Mouse (Mus musculus) myocyte (in vitro differentiated cells): ENCODE measurements around the gene Prdm8. TPM values are rescaled to one million over a fixed set of nuclear protein-coding genes. Genes with fewer than 3 reads are reported as not detected.

Experiments
- H3K27me3 ChIP-seq: one replicate; pipeline ENCODE4 v1.6.1; 2011; ENCODE audit not compliant: control insufficient read depth, insufficient read depth, insufficient read length
- H3K36me3 ChIP-seq: one replicate; pipeline ENCODE4 v1.6.1; 2011; ENCODE audit not compliant: control insufficient read depth, insufficient read depth
- H3K4me2 ChIP-seq: one replicate; pipeline ENCODE4 v1.6.1; 2011; ENCODE audit warnings: low read depth, control low read depth
- H3K4me3 ChIP-seq: one replicate; pipeline ENCODE4 v1.5.1; 2011; ENCODE audit warnings: mild to moderate bottlenecking, control low read depth, moderate library complexity
- H3K79me2 ChIP-seq: one replicate; pipeline ENCODE4 v1.6.1; 2011; ENCODE audit not compliant: control insufficient read depth, insufficient read depth
- H3ac ChIP-seq: one replicate; pipeline ENCODE4 v1.6.1; 2011; ENCODE audit not compliant: control insufficient read depth, insufficient read length
- CEBPB ChIP-seq: IDR thresholded peaks from 2 replicates; pipeline ENCODE4 v1.6.1; 2011; ENCODE audit warnings: mild to moderate bottlenecking, moderate library complexity; ENCODE audit not compliant: poor library complexity, insufficient read depth, severe bottlenecking
- E2F4 ChIP-seq: IDR thresholded peaks from one replicate; pipeline ENCODE4 v1.6.1; 2011; ENCODE audit warnings: mild to moderate bottlenecking, control low read depth, moderate library complexity; ENCODE audit not compliant: insufficient read depth
- MAX ChIP-seq: IDR thresholded peaks from one replicate; pipeline ENCODE4 v1.6.1; 2011; ENCODE audit warnings: low read depth, mild to moderate bottlenecking, control low read depth
- MYOD1 ChIP-seq, 3 experiments: IDR thresholded peaks; one replicate each; pipeline ENCODE4 v1.6.1; 2011; ENCODE audit warnings: control low read depth in 2 of 3, low read depth in 2 of 3, mild to moderate bottlenecking in 2 of 3, moderate library complexity in 1 of 3; ENCODE audit not compliant: insufficient read length in 2 of 3, control insufficient read depth in 1 of 3
- MYOG ChIP-seq, 3 experiments: IDR thresholded peaks; one replicate each; pipeline ENCODE4 v1.6.1; 2011; ENCODE audit warnings: control low read depth in 2 of 3, low read depth in 2 of 3, mild to moderate bottlenecking in 2 of 3; ENCODE audit not compliant: insufficient read length in 2 of 3, control insufficient read depth in 1 of 3, insufficient read depth in 1 of 3
- POLR2A ChIP-seq: IDR thresholded peaks from one replicate; pipeline ENCODE4 v1.6.1; 2011; ENCODE audit warnings: low read depth, mild to moderate bottlenecking, control low read depth, moderate library complexity; ENCODE audit not compliant: insufficient read length
- POLR2AphosphoS2 ChIP-seq: IDR thresholded peaks from one replicate; pipeline ENCODE4 v1.6.1; 2011; ENCODE audit warnings: low read depth, control low read depth; ENCODE audit not compliant: insufficient read length
- REST ChIP-seq: IDR thresholded peaks from one replicate; pipeline ENCODE4 v1.6.1; 2011; ENCODE audit warnings: mild to moderate bottlenecking, control low read depth, moderate library complexity; ENCODE audit not compliant: insufficient read depth, insufficient read length
- SRF ChIP-seq: IDR thresholded peaks from one replicate; pipeline ENCODE4 v1.6.1; 2011; ENCODE audit warnings: low read depth; ENCODE audit not compliant: control insufficient read depth, insufficient read length
- TCF12 ChIP-seq: IDR thresholded peaks from one replicate; pipeline ENCODE4 v1.6.1; 2011; ENCODE audit warnings: mild to moderate bottlenecking, control low read depth; ENCODE audit not compliant: poor library complexity, insufficient read depth, severe bottlenecking
- TCF3 ChIP-seq: IDR thresholded peaks from one replicate; pipeline ENCODE4 v1.6.1; 2011; ENCODE audit warnings: low read depth, control low read depth; ENCODE audit not compliant: insufficient read length
- polyA plus RNA-seq: library from polyadenylated mRNA; unstranded; fragments of >200 nt; fragmentation: generic; extraction: Trizol; gene quantifications from one replicate; pipeline ENCODE4 v1.2.1, GENCODE M21; 2012; ENCODE audit warnings: missing spikeins

Prdm8 gene
- polyA plus RNA-seq, 1 experiment = 1.5 TPM

- Histone ChIP-seq H3K4me3 (no peak overlapping the region), H3K79me2 (no peaks in the 10 kb centered on the region), H3K27me3 (no peaks in the 10 kb centered on the region), H3K36me3 (no peaks in the 10 kb centered on the region), H3K4me2 (no peak overlapping the region), H3ac (no peak overlapping the region)
- TF ChIP-seq TCF12 (no peak), E2F4 (no peak), MYOD1 (IDR thresholded peaks at IDR 0.05; ENCODE audit: control insufficient read depth in 1 of 3, insufficient read length in 2 of 3, low read depth in 2 of 3) (no peak), POLR2A (no peak)
These were observed 882 bp upstream of the Prdm8 start for GRCm38 (mm10) chr5:98166116-98166515.

GRCm38 (mm10) chr5:98168356-98169285 is 1.6 kb downstream of the Prdm8 start:
- H3ac ChIP-seq = peak overlapping the region; percentile 5

GRCm38 (mm10) chr5:98169376-98170351 is 2.7 kb downstream of the Prdm8 start:
- H3K27me3 ChIP-seq = no peaks in the 10 kb centered on the region
- TF ChIP-seq REST = no peak
- H3ac ChIP-seq = no peak overlapping the region
- no peaks in the 10 kb centered on the region for H3K79me2 ChIP-seq
- H3K36me3 ChIP-seq = no peaks in the 10 kb centered on the region
- no peak overlapping the region for H3K4me2 ChIP-seq
- no peak overlapping the region for H3K4me3 ChIP-seq

More at GRCm38 (mm10) chr5:98168356-98169285, 1.6 kb downstream of the Prdm8 start:
- TF ChIP-seq MYOG (IDR thresholded peaks at IDR 0.05; ENCODE audit: control insufficient read depth in 1 of 3, insufficient read depth in 1 of 3, insufficient read length in 2 of 3, low read depth in 2 of 3) (no peak), POLR2AphosphoS2 (no peak), CEBPB (no peak), SRF (no peak), E2F4 (no peak), TCF3 (no peak), TCF12 (no peak)
- Histone ChIP-seq H3K4me3 (peak overlapping the region; percentile 40), H3K27me3 (no peaks in the 10 kb centered on the region), H3K79me2 (no peaks in the 10 kb centered on the region), H3K4me2 (peak overlapping the region; percentile 63), H3K36me3 (no peaks in the 10 kb centered on the region)

GRCm38 (mm10) chr5:98171651-98172230 is 4.7 kb downstream of the Prdm8 start:
- no peak overlapping the region for H3K4me3 ChIP-seq
- H3K4me2 ChIP-seq = no peak overlapping the region
- TF ChIP-seq MYOD1 (IDR thresholded peaks at IDR 0.05; ENCODE audit: control insufficient read depth in 1 of 3, insufficient read length in 2 of 3, low read depth in 2 of 3) (no peak), SRF (no peak), REST (no peak), MYOG (IDR thresholded peaks at IDR 0.05; ENCODE audit: control insufficient read depth in 1 of 3, insufficient read depth in 1 of 3, insufficient read length in 2 of 3, low read depth in 2 of 3) (no peak), POLR2A (no peak), MAX (no peak), E2F4 (no peak), TCF3 (no peak), CEBPB (no peak), TCF12 (no peak), POLR2AphosphoS2 (no peak)
- H3K27me3 ChIP-seq = no peaks in the 10 kb centered on the region
- no peaks in the 10 kb centered on the region for H3K79me2 ChIP-seq
- H3K36me3 ChIP-seq = no peaks in the 10 kb centered on the region
- H3ac ChIP-seq = no peak overlapping the region
